In genomic region chr1:60409168-60409828, GRCm38 (mm10) we compare ENCODE assay signal across 8 mouse cellular contexts. TPM values are rescaled to one million over a fixed set of nuclear protein-coding genes. Genes with fewer than 3 reads are reported as not detected.
DNase-seq lines count a peak whose midpoint lies in the region; ATAC-seq and TF ChIP-seq lines count a peak whose summit lies in the region.

Gene Abi2, plus strand, starts transcription at chr1:60409619.

- H3K4me3 ChIP-seq in cerebellum, adult 2 months (replicated peaks; ENCODE audit: insufficient read depth, low read depth, low read length) = peak within 1 kb of the TSS; percentile 81
- peak within 1 kb of the TSS; percentile 92 for H3K4me3 ChIP-seq in lung, embryonic 14.5 days (ENCODE audit: low read depth, low read length)
- H3K4me3 ChIP-seq in olfactory bulb, adult 2 months (ENCODE audit: insufficient read depth, low read depth, low read length) = peak within 1 kb of the TSS; percentile 58
- peak within 1 kb of the TSS; percentile 85 for H3K4me3 ChIP-seq in thymus, adult 2 months (ENCODE audit: control insufficient read depth, insufficient read depth, low read length)

- H3K4me2 ChIP-seq in lung, embryonic 14.5 days = peak within 1 kb of the TSS; percentile 71

- no peaks in the 10 kb centered on the region for H3K36me3 ChIP-seq in lung, embryonic 14.5 days (ENCODE audit: insufficient read depth)
- no peaks in the 10 kb centered on the region for H3K36me3 ChIP-seq in thymus, adult 2 months (ENCODE audit: control insufficient read depth, insufficient read depth, low read length)

- no peaks in the 10 kb centered on the region for H3K27me3 ChIP-seq in cerebellum, adult 2 months (ENCODE audit: control insufficient read depth, insufficient read depth, low read length)
- H3K27me3 ChIP-seq in lung, embryonic 14.5 days (ENCODE audit: insufficient read depth, low read length) = no peaks in the 10 kb centered on the region
- no peaks in the 10 kb centered on the region for H3K27me3 ChIP-seq in thymus, adult 2 months (ENCODE audit: control insufficient read depth, insufficient read depth, low read length)

- peak; percentile 45 for TF ChIP-seq POLR2A in cerebellum, adult 2 months (IDR thresholded peaks at IDR 0.05; ENCODE audit: borderline replicate concordance, insufficient read depth, low read length)
- peak; percentile 56 for TF ChIP-seq POLR2A in olfactory bulb, adult 2 months (IDR thresholded peaks at IDR 0.05; ENCODE audit: insufficient read depth, low read depth, low read length)
- TF ChIP-seq POLR2A in thymus, adult 2 months (IDR thresholded peaks at IDR 0.05; ENCODE audit: control insufficient read depth, extremely low read depth, insufficient read depth, low read length, poor library complexity) = 0 out of 2 replicates have a peak, but pooled peaks have one; percentile 15

- H3K27ac ChIP-seq in cerebellum, adult 2 months (ENCODE audit: insufficient read depth, low read length) = peak within 1 kb of the TSS; percentile 97
- peak within 1 kb of the TSS; percentile 95 for H3K27ac ChIP-seq in lung, embryonic 14.5 days (ENCODE audit: low read depth)
- H3K27ac ChIP-seq in olfactory bulb, adult 2 months (ENCODE audit: insufficient read depth, low read depth, low read length) = peak within 1 kb of the TSS; percentile 98
- H3K27ac ChIP-seq in thymus, adult 2 months (ENCODE audit: control insufficient read depth, insufficient read depth, low read length) = no peak within 1 kb of the TSS

- H3K4me1 ChIP-seq in cerebellum, adult 2 months (ENCODE audit: control insufficient read depth, insufficient read depth, low read length) = no peaks in the 10 kb centered on the region
- H3K4me1 ChIP-seq in lung, embryonic 14.5 days (ENCODE audit: insufficient read depth) = no peaks in the 10 kb centered on the region
- H3K4me1 ChIP-seq in olfactory bulb, adult 2 months (ENCODE audit: control insufficient read depth, insufficient read depth, low read length) = no peaks in the 10 kb centered on the region
- H3K4me1 ChIP-seq in thymus, adult 2 months (replicated peaks; ENCODE audit: control insufficient read depth, insufficient read depth, low read length) = no peaks in the 10 kb centered on the region; the same call in 1 of the 2 replicates

- 0% methylated on average over 55 of the region's 69 CpGs for WGBS in cerebellum, adult 2 months
- WGBS in lung, embryonic 14.5 days = under 1% methylated on average over 53 of the region's 69 CpGs
- under 1% methylated on average over 60 of the region's 69 CpGs for WGBS in olfactory bulb, adult 2 months
- under 1% methylated on average over 60 of the region's 69 CpGs for WGBS in thymus, adult 2 months

- DNase-seq in MEL-GATA-1-ER (ENCODE audit: extremely low read depth, low read depth) = peak; percentile 67
- peak; percentile 91 to 93 for DNase-seq in cerebellum, adult 2 months
- DNase-seq in forelimb bud, embryonic 11.5 days (ENCODE audit: low read depth, low spot score) = peak; percentile 93
- DNase-seq in layer of hippocampus, adult 8-10 months (ENCODE audit: low spot score in 2 of 2) = peak; percentile 87
- peak; percentile 95 for DNase-seq in lung, embryonic 14.5 days
- peak; percentile 80 for DNase-seq in thymus, adult 2 months

- TF ChIP-seq CTCF in cerebellum, adult 2 months (IDR thresholded peaks at IDR 0.05; ENCODE audit: borderline replicate concordance, insufficient read depth, low read depth, low read length) = no peak
- TF ChIP-seq CTCF in lung, embryonic 14.5 days (IDR thresholded peaks at IDR 0.05; ENCODE audit: low read depth) = no peak
- TF ChIP-seq CTCF in olfactory bulb, adult 2 months (IDR thresholded peaks at IDR 0.05; ENCODE audit: insufficient read depth, low read depth, low read length) = no peak
- 0 out of 2 replicates have a peak, but pooled peaks have one; percentile 7 for TF ChIP-seq CTCF in thymus, adult 2 months (IDR thresholded peaks at IDR 0.05; ENCODE audit: borderline replicate concordance, control insufficient read depth, extremely low read depth, insufficient read depth, low read length, poor library complexity)

- peak; percentile 61 to 70 for ATAC-seq in hematopoietic stem cell, adult 5-6 weeks (replicated peaks in 1 of 2; ENCODE audit: insufficient read depth in 1 of 2, low FRiP score in 2 of 2, low TSS enrichment in 1 of 2, low read depth in 1 of 2, poor library complexity in 2 of 2, severe bottlenecking in 2 of 2)
- ATAC-seq in lung, embryonic 14.5 days (ENCODE audit: insufficient read depth) = peak; percentile 94

- H3K9ac ChIP-seq in lung, embryonic 14.5 days = peak within 1 kb of the TSS; percentile 89

- H3K9me3 ChIP-seq in lung, embryonic 14.5 days (ENCODE audit: low read depth, low read length) = no peaks in the 10 kb centered on the region

RNA-seq across cellular contexts. Expression of gene Abi2, which starts in this region (rescaled TPM):
- polyA plus RNA-seq in cerebellum, adult 2 months (2012; rRNA removed) = 54.8 and 56.5 TPM in 2 replicates
- 36.4 and 44.2 TPM in 2 replicates for total RNA-seq in hematopoietic stem cell, adult 5-6 weeks (2017)
- total RNA-seq in layer of hippocampus, adult 8-10 months (2022) = 100 to 1,000 TPM; 330 to 363 (median 340) TPM
- polyA plus RNA-seq in lung, embryonic 14.5 days (2014; fragmentation: Nextera tagmentation; extraction: Ambion mirVana) = 29.0 and 32.6 TPM in 2 replicates
- polyA plus RNA-seq in olfactory bulb, adult 2 months (2012; ENCODE audit: insufficient read depth, insufficient read length, low replicate concordance, missing spikeins) = 401 TPM in 1 of 2 replicates, not detected in the other
- polyA plus RNA-seq in thymus, adult 2 months (2012; rRNA removed) = 4.5 and 6.0 TPM in 2 replicates
